Mouse (Mus musculus): Measurements from ENCODE around the gene Nell2. TPM values are rescaled to one million over a fixed set of nuclear protein-coding genes. Genes with fewer than 3 reads are reported as not detected.

The Nell2 gene
- total RNA-seq, 2 experiments from 2014 or later = 636 to 651 TPM

GRCm38 (mm10) chr15:95366506-95366905 is 161.9 kb downstream of the Nell2 start:
- no peak for DNase-seq (ENCODE audit: low spot score in 2 of 2)

- no peak for DNase-seq (ENCODE audit: low spot score in 2 of 2)
Measured at GRCm38 (mm10) chr15:95354806-95355205, 173.6 kb downstream of the Nell2 start.

GRCm38 (mm10) chr15:95334323-95335296 is 193.7 kb downstream of the Nell2 start:
- peak in 1 of 2 experiments; percentile 27 for DNase-seq (ENCODE audit: low spot score in 2 of 2)

- no peak for DNase-seq (ENCODE audit: low spot score in 2 of 2)
Measured at GRCm38 (mm10) chr15:95333229-95333628, 195.1 kb downstream of the Nell2 start.

- peak in 1 of 2 experiments; percentile 15 for DNase-seq (ENCODE audit: low spot score in 2 of 2)
Measured at GRCm38 (mm10) chr15:95330926-95331325, 197.4 kb downstream of the Nell2 start.

- DNase-seq (ENCODE audit: low spot score in 2 of 2) = no peak
Measured at GRCm38 (mm10) chr15:95322744-95323143, 205.6 kb downstream of the Nell2 start.

- DNase-seq (ENCODE audit: low spot score in 2 of 2) = no peak
Measured at GRCm38 (mm10) chr15:95316626-95317025, 211.7 kb downstream of the Nell2 start.

- no peak for DNase-seq (ENCODE audit: low spot score in 2 of 2)
Measured at GRCm38 (mm10) chr15:95314808-95315145, 213.6 kb downstream of the Nell2 start.

GRCm38 (mm10) chr15:95314121-95314807 is 214.1 kb downstream of the Nell2 start:
- DNase-seq (ENCODE audit: low spot score in 2 of 2) = no peak

- no peak for DNase-seq (ENCODE audit: low spot score in 2 of 2)
Measured at GRCm38 (mm10) chr15:95313286-95313685, 215.1 kb downstream of the Nell2 start.

GRCm38 (mm10) chr15:95304102-95304501 is 224.3 kb downstream of the Nell2 start:
- peak in 1 of 2 experiments; percentile 39 for DNase-seq (ENCODE audit: low spot score in 2 of 2)

- peak in 1 of 2 experiments; percentile 7 for DNase-seq (ENCODE audit: low spot score in 2 of 2)
Measured at GRCm38 (mm10) chr15:95296561-95296960, 231.8 kb downstream of the Nell2 start.

- no peak for DNase-seq (ENCODE audit: low spot score in 2 of 2)
Measured at GRCm38 (mm10) chr15:95289047-95289446, 239.3 kb downstream of the Nell2 start.

- DNase-seq (ENCODE audit: low spot score in 2 of 2) = no peak
Measured at GRCm38 (mm10) chr15:95285199-95285598, 243.2 kb downstream of the Nell2 start.

GRCm38 (mm10) chr15:95280986-95281385 is 247.4 kb downstream of the Nell2 start:
- DNase-seq (ENCODE audit: low spot score in 2 of 2) = no peak

- DNase-seq (ENCODE audit: low spot score in 2 of 2) = no peak
Measured at GRCm38 (mm10) chr15:95278001-95278400, 250.4 kb downstream of the Nell2 start.

GRCm38 (mm10) chr15:95276556-95276955 is 251.8 kb downstream of the Nell2 start:
- DNase-seq (ENCODE audit: low spot score in 2 of 2) = peak in 1 of 2 experiments; percentile 4

GRCm38 (mm10) chr15:95275553-95275952 is 252.8 kb downstream of the Nell2 start:
- DNase-seq (ENCODE audit: low spot score in 2 of 2) = peak in 1 of 2 experiments; percentile 3

GRCm38 (mm10) chr15:95273236-95273635 is 255.1 kb downstream of the Nell2 start:
- no peak for DNase-seq (ENCODE audit: low spot score in 2 of 2)

- no peak for DNase-seq (ENCODE audit: low spot score in 2 of 2)
Measured at GRCm38 (mm10) chr15:95272167-95272566, 256.2 kb downstream of the Nell2 start.

- no peak for DNase-seq (ENCODE audit: low spot score in 2 of 2)
Measured at GRCm38 (mm10) chr15:95259671-95260450, 268.5 kb downstream of the Nell2 start.
